Mouse (Mus musculus) kidney, postnatal 0 days (tissue): ENCODE data around the gene Cdkn2aip. TPM values are rescaled to one million over a fixed set of nuclear protein-coding genes. Genes with fewer than 3 reads are reported as not detected.

ENCODE experiments used
- ATAC-seq: fragments of 200-750 bp; cut with Nextera tagmentation; replicated peaks from 2 replicates; pipeline ENCODE4 v1.8.0; 2017; ENCODE audit warnings: low read depth, moderate number of reproducible peaks, moderate TSS enrichment, moderate library complexity; ENCODE audit not compliant: low FRiP score
- DNase-seq: peaks from one replicate; pipeline ENCODE4 v3.0.0-alpha.2; 2016; ENCODE audit warnings: low spot score
- H3K27ac ChIP-seq: fragments of 300-500 bp; sonication (generic); 2 replicates; pipeline ENCODE4 v1.5.1; 2014; ENCODE audit warnings: mild to moderate bottlenecking
- H3K27me3 ChIP-seq: fragments of 300-500 bp; sonication (generic); 2 replicates; pipeline ENCODE4 v1.6.1; 2014; ENCODE audit warnings: low read length, mixed read lengths; ENCODE audit not compliant: insufficient read depth
- H3K36me3 ChIP-seq: fragments of 300-500 bp; sonication (generic); 2 replicates; pipeline ENCODE4 v1.6.1; 2014; ENCODE audit warnings: low read length, mixed read lengths; ENCODE audit not compliant: insufficient read depth
- H3K4me1 ChIP-seq: fragments of 300-500 bp; sonication (generic); replicated peaks from 2 replicates; pipeline ENCODE4 v1.6.1; 2014; ENCODE audit warnings: antibody characterized with exemption, low read length, mixed read lengths; ENCODE audit not compliant: insufficient read depth
- H3K4me2 ChIP-seq: fragments of 300-500 bp; sonication (generic); 2 replicates; pipeline ENCODE4 v1.6.1; 2014; ENCODE audit warnings: mild to moderate bottlenecking, low read length, moderate library complexity, mixed read lengths
- H3K4me3 ChIP-seq: fragments of 300-500 bp; sonication (generic); replicated peaks from 2 replicates; pipeline ENCODE4 v1.5.1; 2014; ENCODE audit warnings: low read depth, low read length
- H3K9ac ChIP-seq: fragments of 300-500 bp; sonication (generic); 2 replicates; pipeline ENCODE4 v1.6.1; 2014; ENCODE audit warnings: low read depth, low read length
- H3K9me3 ChIP-seq: fragments of 300-500 bp; sonication (generic); replicated peaks from 2 replicates; pipeline ENCODE4 v1.6.1; 2016; ENCODE audit warnings: low read length, inconsistent platforms, mixed read lengths
- CTCF ChIP-seq: IDR thresholded peaks from 2 replicates; pipeline ENCODE4 v1.5.1; 2016; ENCODE audit warnings: antibody characterized with exemption, low read depth, mild to moderate bottlenecking, moderate library complexity
- WGBS: fragments of 180-500 bp; shearing (Covaris S2); extraction: QIAGEN DNeasy Blood & Tissue Kit; methylation state at CpG from one replicate; pipeline ENCODE4 v1.1.7; 2014; 5-methylcytosine and 5-hydroxymethylcytosine counted together
- polyA plus RNA-seq: library from polyadenylated mRNA; unstranded; fragments of >200 nt; fragmentation: Nextera tagmentation; extraction: Ambion mirVana; gene quantifications from 2 replicates; pipeline ENCODE4 v1.2.1, GENCODE M21; 2015

The Cdkn2aip gene
- 23.6 and 27.5 TPM in 2 replicates for polyA plus RNA-seq

DNA sequence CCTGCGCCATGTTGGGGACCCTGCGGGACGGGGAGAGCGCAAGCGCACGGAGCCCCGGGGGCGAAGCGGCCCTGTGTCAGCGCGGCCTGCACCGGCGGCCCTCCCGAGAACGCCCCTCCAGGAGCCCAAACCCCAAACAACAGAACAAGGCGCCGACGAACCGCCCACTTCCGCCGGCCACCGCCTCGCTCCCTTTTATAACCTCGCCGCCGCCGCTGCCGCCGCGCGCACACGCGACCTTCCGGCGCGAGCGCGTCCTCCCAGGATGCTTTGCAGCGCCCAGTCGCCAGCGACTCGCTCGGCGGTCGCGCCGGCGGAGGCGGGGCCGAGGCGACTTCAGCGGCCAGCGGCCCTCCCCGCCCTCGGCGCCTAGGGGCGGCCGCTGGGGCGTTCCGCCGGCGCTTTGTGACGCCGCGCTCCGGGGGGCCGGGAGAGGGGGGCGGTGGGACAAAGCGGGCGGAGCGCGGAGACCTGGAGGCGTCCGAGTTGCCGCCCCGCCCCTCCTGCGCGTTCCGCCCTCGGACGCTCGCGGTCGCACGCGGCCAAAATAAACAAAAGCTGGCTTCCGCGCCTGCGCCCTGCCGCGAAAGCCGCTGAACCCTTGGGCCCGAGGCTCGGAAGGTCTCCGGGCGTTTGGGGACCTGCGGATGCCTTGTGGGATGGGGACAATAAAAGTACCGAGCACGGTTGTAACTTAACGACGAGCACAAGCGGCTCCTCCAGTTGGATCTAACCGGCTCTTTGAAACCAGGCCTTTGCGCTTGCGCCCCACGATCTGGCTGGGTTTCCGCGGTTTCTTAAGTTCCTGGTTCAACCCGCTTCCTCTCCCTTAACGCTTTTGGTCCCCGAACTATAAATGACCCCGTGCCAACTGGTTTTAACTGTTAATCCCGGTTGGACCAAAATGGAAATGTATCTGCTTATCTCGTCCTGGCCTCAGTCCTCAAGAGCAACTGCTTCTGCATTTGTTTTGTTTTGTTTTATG is at the start of gene Cdkn2aip:
Gene Cdkn2aip, minus strand, starts transcription at position 172 of the 985 bp plus-strand sequence.
- peak within 1 kb of the TSS; percentile 98 for H3K27ac ChIP-seq
- peaks cover 13% of the 10 kb centered on the region for H3K36me3 ChIP-seq
- ATAC-seq (peak; percentile 95), DNase-seq (peak; percentile 97)
- no peaks in the 10 kb centered on the region for H3K27me3 ChIP-seq
- 0 out of 2 replicates have a peak, but pooled peaks cover 3% of the 10 kb centered on the region for H3K4me1 ChIP-seq
- no peak for TF ChIP-seq CTCF
- H3K4me3 ChIP-seq, result peak within 1 kb of the TSS; percentile 96
- H3K9ac ChIP-seq, result peak within 1 kb of the TSS; percentile 77
- no peaks in the 10 kb centered on the region for H3K9me3 ChIP-seq
- peak within 1 kb of the TSS; percentile 76 for H3K4me2 ChIP-seq
- whole genome bisulfite sequencing, result under 1% methylated on average over 108 of the region's 114 CpGs

DNA sequence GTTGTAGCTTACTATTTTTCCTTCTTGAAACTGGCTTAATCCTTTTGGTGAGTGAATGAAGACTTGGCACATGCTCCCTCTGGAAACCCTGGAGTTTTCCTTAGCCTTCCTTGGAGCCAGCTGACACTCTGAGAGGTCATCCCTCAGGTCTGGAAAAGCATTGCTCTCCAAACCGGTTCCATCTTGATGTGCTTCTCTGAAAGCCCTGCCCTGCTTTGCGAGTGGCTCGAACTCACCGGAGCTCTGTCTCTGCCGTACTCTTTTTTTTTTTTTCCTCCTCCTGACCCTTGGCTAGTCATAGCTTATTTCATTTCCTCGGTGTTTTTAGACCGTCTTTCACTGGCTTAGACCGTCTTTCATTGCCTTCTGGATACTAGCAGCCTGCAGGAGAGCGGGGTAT is 49.5 kb upstream of the Cdkn2aip start:
- TF ChIP-seq CTCF, result no peak
- Histone ChIP-seq H3K4me2 (peak overlapping the region; percentile 51), H3K4me3 (no peak overlapping the region), H3K27me3 (no peaks in the 10 kb centered on the region), H3K36me3 (no peaks in the 10 kb centered on the region), H3K27ac (0 out of 2 replicates have a peak overlapping the region, but pooled peaks have one; percentile 62), H3K9ac (no peak overlapping the region), H3K4me1 (peaks cover 18% of the 10 kb centered on the region; the same call in 1 of the 2 replicates), H3K9me3 (no peaks in the 10 kb centered on the region)
- DNase-seq, result no peak
- 23% methylated on average over 9 of the region's 9 CpGs for WGBS
- ATAC-seq, result no peak

GRCm38 (mm10) chr8:47760685-47761084 is 47.0 kb upstream of the Cdkn2aip start:
- peaks cover 18% of the 10 kb centered on the region; the same call in 1 of the 2 replicates for H3K4me1 ChIP-seq
- H3K9ac ChIP-seq, result no peak overlapping the region
- TF ChIP-seq CTCF, result no peak
- H3K4me2 ChIP-seq, result no peak overlapping the region
- no peaks in the 10 kb centered on the region for H3K9me3 ChIP-seq
- no peaks in the 10 kb centered on the region for H3K36me3 ChIP-seq
- WGBS, result 34% methylated on average over 11 of the region's 11 CpGs
- peak overlapping the region; percentile 38; the same call in 1 of the 2 replicates for H3K27ac ChIP-seq
- H3K4me3 ChIP-seq, result no peak overlapping the region
- no peaks in the 10 kb centered on the region for H3K27me3 ChIP-seq
- no peak; the same call in 1 of the 2 replicates for ATAC-seq
- peak; percentile 43 for DNase-seq

- WGBS, result 25% methylated on average over 4 of the region's 4 CpGs
- no peaks in the 10 kb centered on the region for H3K9me3 ChIP-seq
- peak overlapping the region; percentile 38; the same call in 1 of the 2 replicates for H3K27ac ChIP-seq
- no peaks in the 10 kb centered on the region for H3K27me3 ChIP-seq
- H3K4me2 ChIP-seq, result no peak overlapping the region
- ATAC-seq, result no peak
- H3K4me3 ChIP-seq, result no peak overlapping the region
- H3K9ac ChIP-seq, result no peak overlapping the region
- peak; percentile 61 for DNase-seq
- no peaks in the 10 kb centered on the region for H3K36me3 ChIP-seq
- peaks cover 18% of the 10 kb centered on the region; the same call in 1 of the 2 replicates for H3K4me1 ChIP-seq
- TF ChIP-seq CTCF, result no peak
These were observed 46.5 kb upstream of the Cdkn2aip start for GRCm38 (mm10) chr8:47760186-47760585.

- no peak overlapping the region for H3K27ac ChIP-seq
- 94% methylated on average over 3 of the region's 3 CpGs for WGBS
- H3K9me3 ChIP-seq, result no peaks in the 10 kb centered on the region
- H3K27me3 ChIP-seq, result no peaks in the 10 kb centered on the region
- H3K4me3 ChIP-seq, result no peak overlapping the region
- no peaks in the 10 kb centered on the region for H3K36me3 ChIP-seq
- H3K4me2 ChIP-seq, result no peak overlapping the region
- H3K4me1 ChIP-seq, result no peaks in the 10 kb centered on the region
- no peak for DNase-seq
- no peak for ATAC-seq
- no peak overlapping the region for H3K9ac ChIP-seq
- TF ChIP-seq CTCF, result no peak
These were observed 39.4 kb upstream of the Cdkn2aip start for GRCm38 (mm10) chr8:47753121-47753520.

DNA sequence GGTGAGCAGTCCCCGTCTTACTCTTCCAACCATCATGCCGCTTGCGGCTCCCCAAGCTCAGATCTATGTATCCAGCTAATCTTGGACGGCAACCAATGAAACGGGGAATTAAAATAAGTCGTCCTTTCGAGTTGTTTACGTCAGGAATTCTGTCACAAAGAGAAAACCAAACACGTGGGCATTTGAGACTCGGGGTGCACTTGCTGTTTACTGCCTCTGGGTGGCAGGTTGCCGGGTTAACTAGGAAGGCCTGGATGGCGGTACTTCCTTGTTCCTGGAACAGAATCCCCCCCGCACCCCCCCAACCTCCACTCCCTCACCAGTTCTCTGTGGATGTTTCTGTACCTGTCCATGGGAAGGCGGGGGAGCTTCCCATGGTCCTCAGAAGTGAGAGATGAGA is 36.4 kb upstream of the Cdkn2aip start:
- peak; percentile 43; the same call in 1 of the 2 replicates for TF ChIP-seq CTCF
- Histone ChIP-seq H3K9ac (no peak overlapping the region), H3K4me3 (no peak overlapping the region), H3K4me2 (no peak overlapping the region), H3K36me3 (no peaks in the 10 kb centered on the region), H3K4me1 (no peaks in the 10 kb centered on the region), H3K27ac (no peak overlapping the region), H3K9me3 (no peaks in the 10 kb centered on the region), H3K27me3 (no peaks in the 10 kb centered on the region)
- DNase-seq (no peak), ATAC-seq (no peak)
- WGBS, result 57% methylated on average over 14 of the region's 14 CpGs
